Mouse (Mus musculus) embryonic facial prominence, embryonic 12.5 days (tissue): ENCODE measurements around the gene Hadh. TPM values are rescaled to one million over a fixed set of nuclear protein-coding genes. Genes with fewer than 3 reads are reported as not detected.
A peak's percentile ranks its signal among the peaks of the same experiment; 100 is the strongest.

Experiments
- ATAC-seq: fragments of 200-750 bp; cut with Nextera tagmentation; 2 replicates; pipeline ENCODE4 v1.8.0; 2017; ENCODE audit not compliant: insufficient number of reproducible peaks, insufficient read depth, low FRiP score, low TSS enrichment
- H3K27ac ChIP-seq: fragments of 300-500 bp; sonication (generic); 2 replicates; pipeline ENCODE4 v1.5.1; 2016; ENCODE audit warnings: mild to moderate bottlenecking
- H3K27me3 ChIP-seq: fragments of 300-500 bp; sonication (generic); 2 replicates; pipeline ENCODE4 v1.6.1; 2016; ENCODE audit warnings: mild to moderate bottlenecking, moderate library complexity
- H3K36me3 ChIP-seq: fragments of 300-500 bp; sonication (generic); 2 replicates; pipeline ENCODE4 v1.6.1; 2016; ENCODE audit warnings: mild to moderate bottlenecking
- H3K4me1 ChIP-seq: fragments of 300-500 bp; sonication (generic); 2 replicates; pipeline ENCODE4 v1.6.1; 2016
- H3K4me2 ChIP-seq: fragments of 300-500 bp; sonication (generic); replicated peaks from 2 replicates; pipeline ENCODE4 v1.6.1; 2016; ENCODE audit warnings: mild to moderate bottlenecking, moderate library complexity
- H3K4me3 ChIP-seq: fragments of 300-500 bp; sonication (generic); 2 replicates; pipeline ENCODE4 v1.5.1; 2016; ENCODE audit warnings: mild to moderate bottlenecking
- H3K9ac ChIP-seq: fragments of 300-500 bp; sonication (generic); 2 replicates; pipeline ENCODE4 v1.6.1; 2016; ENCODE audit warnings: mild to moderate bottlenecking, moderate library complexity
- H3K9me3 ChIP-seq: fragments of 300-500 bp; sonication (generic); 2 replicates; pipeline ENCODE4 v1.6.1; 2016; ENCODE audit warnings: mild to moderate bottlenecking, moderate library complexity
- WGBS: fragments of 180-500 bp; shearing (Covaris S2); methylation state at CpG from one replicate; pipeline ENCODE4 v1.1.7; 2016; 5-methylcytosine and 5-hydroxymethylcytosine counted together
- polyA plus RNA-seq: library from polyadenylated mRNA; unstranded; fragments of >200 nt; fragmentation: Nextera tagmentation; extraction: Ambion mirVana; gene quantifications from 2 replicates; pipeline ENCODE4 v1.2.1, GENCODE M21; 2016

Hadh gene
- polyA plus RNA-seq: 90.2 and 98.6 TPM in 2 replicates

- H3K4me1 ChIP-seq: peaks cover 24% of the 10 kb centered on the region
- peak within 1 kb of the TSS; percentile 68 for H3K4me2 ChIP-seq
- H3K27ac ChIP-seq: peak within 1 kb of the TSS; percentile 55
- under 1% methylated on average over 46 of the region's 54 CpGs for WGBS
- 0 out of 2 replicates have a peak, but pooled peaks cover 5% of the 10 kb centered on the region for H3K36me3 ChIP-seq
- H3K9ac ChIP-seq: peak within 1 kb of the TSS; percentile 46
- peak; percentile 89 for ATAC-seq
- no peaks in the 10 kb centered on the region for H3K27me3 ChIP-seq
- peak within 1 kb of the TSS; percentile 53 for H3K4me3 ChIP-seq
- no peaks in the 10 kb centered on the region for H3K9me3 ChIP-seq
These were observed at the start of gene Hadh for GRCm38 (mm10) chr3:131271559-131272373. TSS of gene Hadh (minus strand) at chr3:131272101.

DNA sequence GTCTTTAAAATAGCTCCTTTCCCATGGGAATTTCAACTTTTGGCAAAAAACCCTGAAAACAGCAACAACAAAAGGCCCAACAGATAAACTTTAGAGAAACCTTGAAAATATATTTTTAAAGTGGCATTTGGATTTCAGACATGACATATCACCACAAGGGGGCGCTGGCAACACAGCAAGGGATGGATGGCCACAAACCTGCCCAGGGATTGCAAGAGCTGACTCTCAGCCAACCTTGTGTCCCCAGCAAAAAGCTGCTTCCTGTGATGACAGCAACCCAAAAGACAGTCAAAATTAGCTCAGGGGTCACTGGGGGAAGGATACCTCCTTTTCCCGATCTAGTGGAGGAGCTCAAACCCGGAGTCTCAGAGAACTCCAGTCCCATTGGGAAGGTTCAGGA lies 48.3 kb upstream of the Hadh start:
- Histone ChIP-seq H3K27ac (no peak overlapping the region), H3K4me3 (no peak overlapping the region), H3K4me2 (no peak overlapping the region), H3K9me3 (no peaks in the 10 kb centered on the region), H3K36me3 (no peaks in the 10 kb centered on the region), H3K4me1 (peaks cover 6% of the 10 kb centered on the region; the same call in 1 of the 2 replicates), H3K9ac (no peak overlapping the region), H3K27me3 (no peaks in the 10 kb centered on the region)
- ATAC-seq: no peak
- WGBS: 3% methylated on average over 3 of the region's 3 CpGs

DNA sequence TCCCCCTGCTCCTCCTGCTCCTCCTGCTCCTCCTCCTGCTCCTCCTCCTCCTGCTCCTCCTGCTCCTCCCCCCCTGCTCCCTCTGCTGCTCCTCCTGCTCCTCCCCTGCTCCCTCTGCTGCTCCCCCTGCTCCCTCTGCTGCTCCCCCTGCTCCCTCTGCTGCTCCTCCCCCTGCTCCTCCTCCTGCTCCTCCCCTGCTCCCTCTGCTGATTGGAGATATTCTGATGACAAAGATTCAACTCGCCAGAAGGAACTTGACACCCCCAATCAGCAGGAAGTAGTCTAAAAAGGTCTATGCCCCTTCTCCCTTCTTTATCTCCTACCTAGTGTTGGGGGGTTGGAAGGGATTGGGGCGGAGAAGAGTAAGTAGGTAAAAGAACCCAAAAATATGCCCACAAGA lies 46.3 kb upstream of the Hadh start:
- Histone ChIP-seq H3K27ac (no peak overlapping the region), H3K9me3 (no peaks in the 10 kb centered on the region), H3K4me1 (peaks cover 6% of the 10 kb centered on the region; the same call in 1 of the 2 replicates), H3K36me3 (no peaks in the 10 kb centered on the region), H3K4me2 (no peak overlapping the region), H3K27me3 (no peaks in the 10 kb centered on the region), H3K9ac (no peak overlapping the region), H3K4me3 (no peak overlapping the region)
- WGBS: 56% methylated on average over 2 of the region's 2 CpGs
- ATAC-seq: no peak

DNA sequence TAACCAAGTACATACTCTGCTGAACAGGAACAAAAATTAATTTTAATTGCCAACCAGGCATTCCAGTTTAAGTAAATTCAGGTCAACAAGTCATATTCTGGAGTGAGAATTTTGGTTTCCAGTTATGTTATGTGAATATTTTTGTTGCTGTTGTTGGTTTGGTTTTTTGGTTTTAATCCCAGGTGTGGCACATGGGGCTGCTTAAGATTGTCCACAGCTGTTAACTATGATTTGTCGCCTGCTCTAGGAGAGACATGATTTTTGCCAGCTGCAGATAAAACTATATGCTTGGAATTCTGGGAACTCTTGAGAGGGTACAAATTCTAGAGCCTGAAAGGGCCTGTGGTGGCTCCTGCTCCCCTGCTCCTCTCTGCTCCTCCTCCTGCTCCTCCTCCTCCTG lies 45.2 kb upstream of the Hadh start:
- Histone ChIP-seq H3K27ac (no peak overlapping the region), H3K27me3 (no peaks in the 10 kb centered on the region), H3K4me1 (peaks cover 6% of the 10 kb centered on the region; the same call in 1 of the 2 replicates), H3K36me3 (no peaks in the 10 kb centered on the region), H3K9me3 (no peaks in the 10 kb centered on the region), H3K4me3 (no peak overlapping the region), H3K4me2 (no peak overlapping the region), H3K9ac (no peak overlapping the region)
- 72% methylated on average over 1 of the region's 1 CpGs for WGBS
- no peak for ATAC-seq

- WGBS: 56% methylated on average over 4 of the region's 4 CpGs
- H3K4me2 ChIP-seq: no peak overlapping the region
- no peak overlapping the region for H3K4me3 ChIP-seq
- H3K27me3 ChIP-seq: no peaks in the 10 kb centered on the region
- no peaks in the 10 kb centered on the region for H3K36me3 ChIP-seq
- H3K27ac ChIP-seq: no peak overlapping the region
- peaks cover 6% of the 10 kb centered on the region; the same call in 1 of the 2 replicates for H3K4me1 ChIP-seq
- ATAC-seq: no peak
- no peak overlapping the region for H3K9ac ChIP-seq
- H3K9me3 ChIP-seq: no peaks in the 10 kb centered on the region
These were observed 44.1 kb upstream of the Hadh start for GRCm38 (mm10) chr3:131315957-131316510.

DNA sequence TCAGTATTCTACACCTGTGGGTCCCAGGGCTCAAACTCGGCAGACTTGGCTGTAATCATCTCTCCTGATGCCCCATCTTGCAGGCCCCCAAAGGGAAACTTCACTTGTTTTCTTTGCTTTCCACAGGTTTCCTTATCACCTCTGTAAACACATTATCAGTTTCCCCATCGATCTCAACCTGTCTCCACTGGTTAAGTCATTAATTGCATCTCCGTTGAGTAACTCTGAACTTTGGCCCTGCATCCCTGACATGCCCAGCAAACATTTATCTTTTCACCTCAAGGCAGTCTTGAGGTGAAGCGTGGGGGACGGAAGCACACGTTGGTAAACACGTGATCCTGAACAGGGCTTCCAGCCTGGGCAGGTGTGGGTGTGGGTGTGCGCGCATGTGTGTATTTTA lies 40.4 kb upstream of the Hadh start:
- no peak overlapping the region for H3K9ac ChIP-seq
- H3K4me1 ChIP-seq: no peaks in the 10 kb centered on the region
- H3K4me3 ChIP-seq: no peak overlapping the region
- no peaks in the 10 kb centered on the region for H3K27me3 ChIP-seq
- peaks cover 7% of the 10 kb centered on the region for H3K9me3 ChIP-seq
- H3K36me3 ChIP-seq: no peaks in the 10 kb centered on the region
- H3K4me2 ChIP-seq: no peak overlapping the region
- no peak for ATAC-seq
- H3K27ac ChIP-seq: no peak overlapping the region
- WGBS: 84% methylated on average over 9 of the region's 9 CpGs

- no peak overlapping the region for H3K4me3 ChIP-seq
- no peaks in the 10 kb centered on the region for H3K36me3 ChIP-seq
- ATAC-seq: no peak
- no peak overlapping the region for H3K4me2 ChIP-seq
- peaks cover 7% of the 10 kb centered on the region for H3K9me3 ChIP-seq
- no peak overlapping the region for H3K9ac ChIP-seq
- H3K4me1 ChIP-seq: no peaks in the 10 kb centered on the region
- H3K27ac ChIP-seq: no peak overlapping the region
- 86% methylated on average over 4 of the region's 4 CpGs for WGBS
- no peaks in the 10 kb centered on the region for H3K27me3 ChIP-seq
These were observed 38.7 kb upstream of the Hadh start for GRCm38 (mm10) chr3:131310572-131310971.

DNA sequence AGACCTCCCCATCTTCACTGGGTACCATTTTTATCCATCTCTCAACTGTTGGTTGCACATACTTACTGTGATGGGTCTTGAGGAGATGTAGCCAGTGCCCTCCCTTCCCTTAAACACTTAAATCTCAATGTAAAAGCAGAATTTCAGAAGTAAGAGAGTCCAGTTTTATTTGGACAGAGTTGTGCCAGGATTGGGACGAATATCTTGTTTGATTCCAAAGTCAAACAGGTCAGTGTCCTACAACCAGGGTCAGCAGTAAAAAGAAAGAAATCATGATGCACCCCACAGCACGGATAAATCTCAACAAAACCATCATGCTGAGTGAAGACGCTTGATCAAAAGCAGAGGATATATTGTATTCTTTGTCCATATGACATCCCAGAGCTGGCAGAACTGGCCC lies 35.9 kb upstream of the Hadh start:
- no peak for ATAC-seq
- Histone ChIP-seq H3K4me2 (no peak overlapping the region), H3K27me3 (no peaks in the 10 kb centered on the region), H3K27ac (no peak overlapping the region), H3K4me3 (no peak overlapping the region), H3K9me3 (peaks cover 7% of the 10 kb centered on the region), H3K36me3 (no peaks in the 10 kb centered on the region), H3K4me1 (no peaks in the 10 kb centered on the region), H3K9ac (no peak overlapping the region)
- WGBS: 85% methylated on average over 3 of the region's 3 CpGs

DNA sequence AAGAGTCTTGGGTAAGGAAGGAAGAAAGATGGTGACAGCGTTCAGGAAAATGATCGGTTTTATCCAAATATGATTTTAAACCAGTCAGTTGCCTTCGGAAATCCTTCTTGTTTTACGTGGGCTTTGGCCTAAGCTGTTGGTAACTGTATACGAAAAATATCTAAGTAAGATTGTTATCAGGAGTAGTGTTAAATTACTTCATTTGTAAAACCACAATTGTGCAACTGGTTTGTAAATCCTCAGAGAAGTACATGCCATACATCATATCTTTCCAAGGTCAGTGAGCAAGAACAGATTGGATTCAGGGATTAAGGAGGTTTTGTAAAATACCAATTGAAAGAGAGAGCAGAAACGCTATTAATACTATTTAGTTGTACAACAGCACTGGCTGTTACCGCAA lies 34.4 kb upstream of the Hadh start:
- H3K36me3 ChIP-seq: no peaks in the 10 kb centered on the region
- WGBS: 81% methylated on average over 7 of the region's 7 CpGs

GRCm38 (mm10) chr3:131303320-131303714 lies 31.4 kb upstream of the Hadh start:
- ATAC-seq: peak; percentile 22; the same call in 1 of the 2 replicates

More for the DNA sequence above, 34.4 kb upstream of the Hadh start:
- Histone ChIP-seq H3K4me3 (no peak overlapping the region), H3K27me3 (no peaks in the 10 kb centered on the region), H3K4me2 (no peak overlapping the region), H3K27ac (no peak overlapping the region), H3K4me1 (no peaks in the 10 kb centered on the region), H3K9me3 (peaks cover 7% of the 10 kb centered on the region), H3K9ac (no peak overlapping the region)
- no peak for ATAC-seq

GRCm38 (mm10) chr3:131302452-131303319 lies 30.8 kb upstream of the Hadh start, which contains the start of gene Cyp2u1:
TSS of gene Cyp2u1 (minus strand) at chr3:131303227.
- H3K4me3 ChIP-seq: peak within 1 kb of the TSS; percentile 74
- no peaks in the 10 kb centered on the region for H3K9me3 ChIP-seq
- 0 out of 2 replicates have a peak, but pooled peaks cover 9% of the 10 kb centered on the region for H3K4me1 ChIP-seq
- WGBS: under 1% methylated on average over 71 of the region's 71 CpGs
- peak within 1 kb of the TSS; percentile 65 for H3K9ac ChIP-seq
- H3K36me3 ChIP-seq: no peaks in the 10 kb centered on the region
- ATAC-seq: peak; percentile 94
- peak within 1 kb of the TSS; percentile 97 for H3K4me2 ChIP-seq
- H3K27me3 ChIP-seq: no peaks in the 10 kb centered on the region
- H3K27ac ChIP-seq: 0 out of 2 replicates have a peak within 1 kb of the TSS, but pooled peaks have one; percentile 23

More at GRCm38 (mm10) chr3:131303320-131303714, 31.4 kb upstream of the Hadh start:
- no peaks in the 10 kb centered on the region for H3K9me3 ChIP-seq
- H3K4me2 ChIP-seq: peak overlapping the region; percentile 97
- H3K4me1 ChIP-seq: 0 out of 2 replicates have a peak, but pooled peaks cover 2% of the 10 kb centered on the region
- H3K9ac ChIP-seq: no peak overlapping the region; the same call in 1 of the 2 replicates
- H3K4me3 ChIP-seq: peak overlapping the region; percentile 74
- no peaks in the 10 kb centered on the region for H3K36me3 ChIP-seq
- H3K27me3 ChIP-seq: no peaks in the 10 kb centered on the region
- no peak overlapping the region for H3K27ac ChIP-seq
- 18% methylated on average over 5 of the region's 5 CpGs for WGBS
